ENCODE assay signal across 25 mouse cellular contexts in the genomic region with DNA sequence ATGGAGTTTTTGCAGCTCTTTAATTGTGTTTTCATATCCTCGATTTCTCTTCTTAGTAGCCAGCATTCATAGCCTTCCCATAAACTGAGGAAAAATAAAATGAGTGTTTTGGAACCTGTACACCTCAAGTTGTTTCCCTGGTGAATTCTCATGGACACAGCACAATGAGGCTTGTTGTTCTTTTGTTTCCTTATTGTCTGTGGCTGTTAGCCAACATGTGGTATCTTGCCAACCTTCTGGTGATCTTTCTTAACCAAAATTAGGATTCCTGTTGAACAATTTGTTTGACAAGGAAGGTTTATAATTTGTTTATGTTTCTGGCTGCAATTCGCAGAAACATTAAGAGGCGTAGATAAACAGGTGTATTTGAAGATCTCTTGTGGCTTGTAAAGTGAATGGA.
DNase-seq lines count a peak whose midpoint lies in the region; TF ChIP-seq lines count a peak whose summit lies in the region.
"Had no signal": no experiment of that assay in that cellular context is flagged by ENCODE, and none has a peak within 500 bp of the region (broad histone marks: within the 10 kb centered on the region; RNA-seq: fewer than 3 reads in every experiment).

No protein-coding gene starts in this region.

- H3K27ac ChIP-seq in left cerebral cortex, adult 2 months = no peak overlapping the region
- H3K27ac ChIP-seq: embryonic facial prominence, embryonic 10.5 days; embryonic facial prominence, embryonic 13.5 days; forebrain, embryonic 12.5 days; heart, embryonic 15.5 days; hindbrain, embryonic 10.5 days; hindbrain, embryonic 14.5 days had no signal

- H3K4me3 ChIP-seq in left cerebral cortex, adult 2 months = no peak overlapping the region
- H3K4me3 ChIP-seq: embryonic facial prominence, embryonic 10.5 days; embryonic facial prominence, embryonic 13.5 days; erythroblast, embryonic 14.5 days; forebrain, embryonic 12.5 days; heart, embryonic 12.5 days; heart, embryonic 15.5 days; hindbrain, embryonic 10.5 days had no signal

- DNase-seq in cerebellum, postnatal 14 days = peak; percentile 26 to 32
- no peak for DNase-seq in cerebellum, postnatal 4 days (ENCODE audit: low spot score in 2 of 2)
- DNase-seq in left cerebral cortex, postnatal 4 days = peak; percentile 8
- no peak for DNase-seq in left cerebral cortex, adult 2 months (ENCODE audit: extremely low spot score in 1 of 2, low spot score in 2 of 2)
- peak; percentile 2 for DNase-seq in brain, adult 2 months (ENCODE audit: low read depth, low spot score)
- no peak for DNase-seq in MN1 (ENCODE audit: low spot score)
- DNase-seq: adrenal gland, adult 8-10 months; adrenal gland, postnatal 25 days; B cell, adult 2 months; cerebellum, adult 11 months; embryo, embryonic 11 days; forebrain, postnatal 0 days; gastrocnemius, postnatal 25 days; heart, adult 18-20 months; heart, postnatal 10 days; heart, postnatal 36 days; kidney, adult 2 months had no signal

- intact Hi-C loops in left cerebral cortex, postnatal 4 days (cut with DNase I) = no loop called here
- intact Hi-C loops in left cerebral cortex, adult 2 months (cut with DNase I) = no loop called here

- TF ChIP-seq CTCF in left cerebral cortex, adult 2 months (IDR thresholded peaks at IDR 0.05) = no peak

Comparison
In these comparisons a context has a peak if more than half of its experiments do, and no peak if none do; other contexts are left out.
1. DNase-seq: peak in cerebellum, postnatal 14 days (2 of 2), left cerebral cortex, postnatal 4 days (single experiment) and brain, adult 2 months (single experiment); none in cerebellum, postnatal 4 days (0 of 2), left cerebral cortex, adult 2 months (0 of 2) and MN1 (single experiment).